Mouse (Mus musculus) CD4-positive, CD25-positive, alpha-beta regulatory T cell, adult 4 months (primary cell): ENCODE data around the gene Rarb. TPM values are rescaled to one million over a fixed set of nuclear protein-coding genes. Genes with fewer than 3 reads are reported as not detected.
"Not testable (repeated sequence)": the region's sequence is repeated elsewhere in the genome, so short reads cannot be mapped to it uniquely, and the experiment has no call there.

Experiments
- ATAC-seq: one replicate; pipeline ENCODE4 v1.8.0; 2017
- polyA plus RNA-seq, 2 experiments: library from polyadenylated mRNA; unstranded; fragments of 100-300 nt; shearing (Covaris generic); gene quantifications; one replicate each; pipeline ENCODE4 v1.2.1; 2017

Rarb gene
- not detected for polyA plus RNA-seq

GRCm38 (mm10) chr14:16818602-16819250 lies at the start of gene Rarb:
Gene Rarb, minus strand, starts transcription at chr14:16819156.
- no peak for ATAC-seq

- ATAC-seq: no peak
Measured at GRCm38 (mm10) chr14:16842036-16842435, 23.1 kb upstream of the Rarb start.

- ATAC-seq: no peak
Measured at GRCm38 (mm10) chr14:16841597-16841989, 22.6 kb upstream of the Rarb start.

GRCm38 (mm10) chr14:16840951-16841596 lies 22.1 kb upstream of the Rarb start:
- ATAC-seq: no peak

GRCm38 (mm10) chr14:16840135-16840534 lies 21.2 kb upstream of the Rarb start:
- ATAC-seq: no peak

- no peak for ATAC-seq
Measured at GRCm38 (mm10) chr14:16815096-16815741, 3.7 kb downstream of the Rarb start.

GRCm38 (mm10) chr14:16806155-16806554 lies 12.8 kb downstream of the Rarb start:
- ATAC-seq: no peak

GRCm38 (mm10) chr14:16790161-16790560 lies 28.8 kb downstream of the Rarb start:
- no peak for ATAC-seq

GRCm38 (mm10) chr14:16781942-16782541 lies 36.9 kb downstream of the Rarb start:
- no peak for ATAC-seq

GRCm38 (mm10) chr14:16776723-16777381 lies 42.1 kb downstream of the Rarb start:
- no peak for ATAC-seq

GRCm38 (mm10) chr14:16772927-16773326 lies 46.0 kb downstream of the Rarb start:
- no peak for ATAC-seq

GRCm38 (mm10) chr14:16765891-16766290 lies 53.1 kb downstream of the Rarb start:
- no peak for ATAC-seq

- no peak for ATAC-seq
Measured at GRCm38 (mm10) chr14:16762773-16763172, 56.2 kb downstream of the Rarb start.

GRCm38 (mm10) chr14:16758773-16759434 lies 60.1 kb downstream of the Rarb start:
- ATAC-seq: no peak

- not testable (repeated sequence) for ATAC-seq
Measured at GRCm38 (mm10) chr14:16755601-16756000, 63.4 kb downstream of the Rarb start.

GRCm38 (mm10) chr14:16752648-16753047 lies 66.3 kb downstream of the Rarb start:
- no peak for ATAC-seq

GRCm38 (mm10) chr14:16746982-16747578 lies 71.9 kb downstream of the Rarb start:
- no peak for ATAC-seq

- ATAC-seq: no peak
Measured at GRCm38 (mm10) chr14:16740982-16741739, 77.8 kb downstream of the Rarb start.

GRCm38 (mm10) chr14:16738538-16738937 lies 80.4 kb downstream of the Rarb start:
- ATAC-seq: no peak

- no peak for ATAC-seq
Measured at GRCm38 (mm10) chr14:16737781-16738180, 81.2 kb downstream of the Rarb start.
